Mouse (Mus musculus): ENCODE measurements around the gene Farsa.
"Not testable (repeated sequence)": the region's sequence is repeated elsewhere in the genome, so short reads cannot be mapped to it uniquely, and the experiment has no call there.

Farsa gene

DNA sequence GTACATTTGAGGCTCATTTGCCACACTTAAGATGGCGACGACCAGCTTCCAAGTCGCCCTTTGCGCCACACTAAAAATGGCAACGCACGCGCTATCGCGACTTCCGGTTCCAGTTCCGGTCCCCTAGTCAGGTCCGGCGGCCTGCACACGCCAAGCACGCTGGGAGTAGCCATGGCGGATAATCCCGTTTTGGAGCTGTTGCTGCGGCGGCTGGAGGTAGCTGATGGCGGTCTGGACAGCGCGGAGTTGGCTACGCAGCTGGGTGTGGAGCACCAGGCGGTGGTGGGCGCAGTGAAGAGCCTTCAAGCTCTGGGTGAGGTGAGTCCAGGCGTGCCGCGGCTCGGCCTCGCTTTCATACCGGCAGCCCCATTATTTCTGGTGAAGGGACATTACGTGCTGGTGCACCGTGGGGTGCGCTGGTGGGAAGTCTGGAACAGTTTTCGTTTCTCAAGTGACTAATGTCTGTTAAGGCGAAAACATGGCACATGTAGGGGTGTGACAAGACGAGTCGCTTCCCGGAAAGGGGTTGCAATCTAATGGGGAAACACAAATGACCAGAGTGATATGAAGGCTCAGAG, at the start of gene Farsa:
Gene Farsa, plus strand, starts transcription at position 126 of the 578 bp plus-strand sequence.
- DNase-seq (ENCODE audit: low read depth, low spot score), result peak; percentile 99

DNA sequence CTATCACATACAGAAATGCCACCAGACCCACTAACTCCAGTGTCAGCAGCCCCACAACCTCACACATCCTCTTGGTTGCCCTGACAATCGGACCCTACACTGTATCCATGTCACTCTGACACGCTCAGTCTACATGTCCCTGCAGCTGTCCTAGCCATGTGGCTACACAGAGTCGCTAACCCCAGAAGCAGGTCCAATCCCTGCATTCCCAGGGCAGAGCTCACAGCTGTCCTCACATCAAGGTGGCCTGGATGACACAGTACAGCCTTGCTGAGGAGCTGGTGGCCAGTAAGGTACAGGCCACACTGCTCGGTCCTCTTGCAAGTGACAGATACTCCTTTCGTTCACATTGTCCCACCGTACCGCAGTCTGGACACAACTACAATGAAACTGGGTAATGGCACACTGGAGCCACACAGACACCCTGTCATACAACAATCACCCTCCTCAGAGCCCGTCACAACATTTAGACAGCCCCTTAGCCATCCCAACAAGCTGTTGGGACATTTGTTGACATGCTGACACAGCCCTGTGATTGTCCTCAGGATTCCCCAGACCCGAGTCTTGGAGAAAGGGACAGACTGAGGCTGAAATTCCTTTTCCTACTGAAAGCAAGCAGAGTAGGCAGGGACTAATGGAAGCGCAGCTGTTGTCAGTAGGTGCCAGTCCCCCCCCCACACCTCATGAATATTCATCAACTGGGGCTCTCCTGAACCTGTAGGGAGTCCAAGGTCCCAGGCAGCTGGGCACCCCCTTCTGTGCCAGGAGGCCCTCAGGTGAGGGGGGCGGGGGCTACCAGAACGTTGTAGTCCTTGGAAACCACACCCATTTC, 47.5 kb upstream of the Farsa start:
- no peak for DNase-seq (ENCODE audit: low read depth, low spot score)

DNA sequence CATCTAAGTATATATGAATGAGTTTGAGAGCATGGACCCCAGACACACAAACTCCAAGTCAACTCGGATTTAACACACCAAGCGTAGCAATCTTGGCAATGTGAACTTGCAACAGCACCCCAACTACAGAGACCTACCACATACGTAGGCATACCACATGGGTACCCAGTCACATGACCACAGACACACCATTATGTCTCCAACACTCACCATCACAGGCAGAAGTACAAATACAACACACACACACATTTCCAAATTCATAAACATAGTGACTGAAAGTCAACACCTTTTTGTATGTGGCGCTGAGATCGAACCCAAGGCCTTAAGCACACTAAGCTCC, 46.9 kb upstream of the Farsa start:
- DNase-seq (ENCODE audit: low read depth, low spot score), result no peak

DNA sequence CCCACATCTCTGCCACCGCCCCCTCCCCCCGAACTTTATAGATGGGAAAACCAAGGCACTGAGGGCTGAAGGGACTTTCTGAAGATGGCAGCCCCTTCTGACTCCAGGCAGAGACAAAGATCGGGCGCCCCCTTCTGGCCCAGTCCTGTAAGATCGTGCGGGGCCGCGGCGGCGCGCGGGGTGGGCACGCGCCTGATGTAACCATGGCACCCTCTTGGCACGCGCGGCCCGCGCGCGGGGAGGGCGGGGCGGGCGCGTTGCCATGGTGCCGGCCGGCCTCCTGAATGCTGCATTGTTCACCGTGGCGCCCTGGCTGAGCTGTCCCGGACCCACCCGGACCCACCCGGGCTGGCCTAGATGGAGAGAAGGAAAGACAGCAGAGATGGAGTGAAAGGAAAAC, 45.9 kb upstream of the Farsa start:
- DNase-seq (ENCODE audit: low read depth, low spot score), result peak; percentile 93

DNA sequence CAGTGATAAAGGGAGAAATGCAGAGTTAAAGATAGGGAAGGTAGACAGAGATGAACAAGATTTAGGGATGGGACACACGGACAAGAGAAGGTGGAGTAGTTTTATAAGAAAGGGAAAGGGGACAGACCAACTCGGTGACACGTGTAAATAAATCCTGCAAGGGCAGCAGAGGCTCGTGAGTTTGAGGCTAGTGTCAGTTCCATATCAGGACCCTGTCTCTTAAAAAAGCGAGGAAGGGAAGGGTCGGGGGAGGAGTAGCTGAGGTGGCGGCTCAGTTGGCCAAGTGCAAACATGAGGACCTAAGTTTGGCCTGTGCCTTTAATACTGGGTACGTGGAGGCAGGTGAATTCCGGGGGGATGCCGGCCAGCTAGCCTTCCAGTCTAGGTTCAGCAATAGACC, 45.5 kb upstream of the Farsa start:
- DNase-seq (ENCODE audit: low read depth, low spot score), result no peak

DNA sequence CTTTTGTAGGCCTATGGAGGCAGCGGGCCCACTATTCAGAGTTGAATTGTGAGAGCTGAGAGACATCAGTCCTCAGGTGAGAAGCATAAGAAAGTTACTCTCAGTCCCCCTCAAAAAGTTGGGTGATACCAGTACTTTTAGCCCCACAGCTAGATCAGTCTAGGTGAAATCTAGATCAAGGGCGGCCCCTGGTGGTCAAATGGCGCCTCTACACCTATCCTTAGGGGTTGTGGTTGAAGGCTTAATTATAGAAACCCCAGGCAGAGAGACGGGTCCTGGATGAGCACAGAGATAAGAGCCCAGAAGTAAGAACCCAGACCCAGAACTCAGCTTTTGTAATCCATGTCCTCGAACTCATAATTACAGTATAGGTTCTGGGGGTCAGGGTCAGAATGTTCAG, 43.7 kb upstream of the Farsa start:
- peak; percentile 85 for DNase-seq (ENCODE audit: low read depth, low spot score)

DNA sequence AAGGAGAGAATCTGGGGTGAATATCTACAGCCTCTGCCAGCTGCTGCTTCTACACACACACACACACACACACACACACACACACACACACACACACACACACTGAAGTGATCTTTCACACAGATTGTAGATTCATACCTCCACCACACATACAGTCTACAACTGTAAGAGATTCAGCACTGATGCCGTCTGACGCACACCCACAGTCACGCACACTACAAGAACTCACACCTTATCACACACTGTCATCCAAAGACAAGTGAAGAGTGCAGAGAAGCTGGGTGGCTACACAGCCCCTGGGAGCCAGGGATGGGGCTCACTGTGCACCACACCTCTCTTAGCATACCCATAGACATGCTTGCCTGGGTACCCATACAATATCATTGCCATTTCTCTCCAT, 43.0 kb upstream of the Farsa start:
- peak; percentile 56 for DNase-seq (ENCODE audit: low read depth, low spot score)

DNA sequence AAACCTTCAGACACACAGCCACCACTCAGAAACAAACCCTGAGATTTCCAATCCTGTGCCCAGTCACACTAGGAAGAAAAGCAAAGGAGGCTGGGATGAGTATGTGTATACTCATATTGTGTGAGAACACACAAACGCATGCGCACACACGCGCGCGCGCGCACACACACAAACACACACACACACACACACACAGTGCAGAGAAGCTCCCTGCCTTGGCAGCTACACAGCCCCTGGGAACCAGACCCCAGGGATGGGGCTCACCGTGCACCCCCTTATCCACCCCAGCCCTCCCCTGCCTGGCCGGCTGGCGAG, 42.6 kb upstream of the Farsa start:
- DNase-seq (ENCODE audit: low read depth, low spot score), result no peak

DNA sequence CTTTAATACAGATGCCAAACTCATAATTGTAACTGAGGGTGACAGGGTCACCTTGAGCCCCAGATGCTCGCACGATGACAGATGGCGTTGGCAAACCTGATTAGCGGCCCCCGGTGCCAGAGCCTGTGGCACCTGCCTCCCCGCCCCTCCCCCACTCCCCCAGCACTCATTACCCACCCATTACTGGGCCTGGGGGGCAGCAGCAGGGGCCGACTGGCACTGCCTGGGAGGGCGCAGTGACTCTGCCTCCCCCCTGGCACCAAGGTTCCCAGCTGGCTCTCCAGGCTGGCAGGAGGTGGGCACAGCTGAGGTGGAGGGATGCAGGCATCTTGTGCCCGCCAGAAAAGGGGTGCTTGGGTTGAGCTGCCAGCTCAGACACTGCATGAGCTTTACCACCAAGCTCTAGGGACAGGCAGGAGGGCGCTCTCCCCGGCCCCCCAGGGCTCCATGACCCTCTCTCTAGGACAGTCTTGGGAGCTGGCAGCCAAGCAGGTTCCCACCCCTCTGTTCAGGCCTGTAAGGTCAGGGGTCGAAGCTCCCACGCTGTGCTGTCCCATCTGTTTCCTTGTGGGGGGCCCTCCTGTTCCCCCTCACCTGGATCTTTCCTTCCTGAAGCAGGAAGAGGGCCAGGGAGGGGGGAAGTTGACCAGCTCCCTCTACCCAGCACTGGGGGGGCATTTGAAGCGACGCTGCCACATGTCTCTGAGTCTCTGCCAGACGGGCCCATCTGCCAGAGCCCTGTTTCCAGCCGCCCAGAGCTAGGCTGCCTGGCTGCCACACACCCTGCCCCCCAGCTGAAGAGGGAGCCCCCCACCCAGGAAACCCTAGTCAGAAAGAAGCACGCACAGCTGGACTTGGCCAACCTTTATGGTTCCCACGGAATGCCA, 42.0 kb upstream of the Farsa start:
- peak; percentile 67 for DNase-seq (ENCODE audit: low read depth, low spot score)

DNA sequence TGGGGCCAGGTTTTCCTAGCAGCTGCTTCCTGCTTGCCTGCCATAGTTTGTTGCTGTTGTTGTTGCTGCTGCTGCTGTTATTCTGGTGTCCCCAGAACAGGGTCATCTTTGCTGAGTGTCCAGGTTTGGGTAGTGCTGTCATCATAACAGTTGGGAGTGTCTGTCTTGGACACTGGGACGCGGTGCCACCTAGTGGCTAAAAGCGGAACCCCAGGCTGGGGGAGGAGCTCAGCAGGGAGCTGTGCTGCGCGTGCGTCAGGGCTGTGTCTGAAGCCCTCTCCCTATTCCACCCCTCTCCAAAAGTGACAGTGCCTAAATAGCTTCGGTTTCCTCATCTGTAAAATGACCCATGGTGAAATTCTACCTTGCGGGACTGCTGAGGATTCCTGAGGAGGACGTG, 41.2 kb upstream of the Farsa start:
- peak; percentile 95 for DNase-seq (ENCODE audit: low read depth, low spot score)

DNA sequence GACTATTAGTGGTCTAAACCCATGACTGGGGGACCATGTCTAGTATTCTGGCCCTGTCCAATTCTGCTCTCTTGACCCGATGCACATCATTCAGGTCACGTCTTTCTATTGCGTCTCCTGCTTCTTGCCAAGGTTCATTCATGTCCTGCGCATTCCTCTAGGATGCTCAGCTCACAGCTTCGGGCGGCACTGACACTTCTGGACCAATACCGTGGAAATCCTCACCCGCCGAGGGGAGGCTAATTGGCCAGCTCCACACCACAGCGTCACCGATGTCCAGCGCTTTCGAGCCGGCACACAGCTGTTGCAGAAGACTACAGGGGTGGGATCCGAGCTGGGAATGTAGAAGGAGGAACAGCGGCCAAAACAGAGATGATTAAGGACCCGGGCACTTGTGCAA, 40.7 kb upstream of the Farsa start:
- DNase-seq (ENCODE audit: low read depth, low spot score), result no peak

DNA sequence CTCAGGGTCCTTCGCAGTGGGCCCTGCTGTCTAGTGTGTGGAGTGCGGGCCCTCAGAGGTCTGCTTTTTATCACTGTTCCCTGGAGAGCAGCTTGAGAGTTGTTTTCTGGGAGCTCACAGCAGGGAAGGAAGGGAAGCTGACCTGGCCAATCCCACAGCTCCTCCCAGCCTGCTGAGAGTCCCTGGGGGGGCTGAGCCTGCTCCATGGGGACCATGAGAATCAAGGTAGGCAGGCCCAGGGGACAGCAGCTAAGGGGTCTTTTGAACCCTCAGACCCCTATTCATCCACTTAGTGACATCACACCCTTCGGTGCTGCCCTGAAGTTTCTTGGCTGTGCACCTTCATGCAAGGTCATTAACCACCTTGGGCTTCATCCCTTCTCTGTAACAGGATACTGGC, 34.1 kb upstream of the Farsa start, which contains the start of gene Dand5:
Gene Dand5, minus strand, starts transcription at position 101 of the 400 bp plus-strand sequence.
- no peak for DNase-seq (ENCODE audit: low read depth, low spot score)

DNA sequence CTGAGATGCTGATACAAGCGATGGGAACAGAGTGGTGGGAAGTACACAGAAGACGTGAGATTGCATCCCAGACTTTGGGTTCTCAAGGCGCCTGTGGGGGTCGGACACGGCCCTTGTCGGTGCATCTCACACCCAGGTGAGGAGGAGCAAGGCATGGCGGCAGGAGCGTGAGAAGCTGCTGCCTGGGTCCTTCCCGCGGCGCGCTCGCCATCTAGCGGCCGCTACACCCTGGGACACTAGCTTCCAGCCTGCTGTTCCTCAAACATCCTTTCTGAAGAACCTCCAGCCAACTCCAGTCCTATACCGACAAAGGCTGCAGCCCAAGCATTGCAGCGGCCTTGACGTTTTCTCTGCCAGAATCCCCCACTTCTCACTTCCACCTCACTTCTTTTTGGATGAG, 33.1 kb upstream of the Farsa start:
- peak; percentile 91 for DNase-seq (ENCODE audit: low read depth, low spot score)

DNA sequence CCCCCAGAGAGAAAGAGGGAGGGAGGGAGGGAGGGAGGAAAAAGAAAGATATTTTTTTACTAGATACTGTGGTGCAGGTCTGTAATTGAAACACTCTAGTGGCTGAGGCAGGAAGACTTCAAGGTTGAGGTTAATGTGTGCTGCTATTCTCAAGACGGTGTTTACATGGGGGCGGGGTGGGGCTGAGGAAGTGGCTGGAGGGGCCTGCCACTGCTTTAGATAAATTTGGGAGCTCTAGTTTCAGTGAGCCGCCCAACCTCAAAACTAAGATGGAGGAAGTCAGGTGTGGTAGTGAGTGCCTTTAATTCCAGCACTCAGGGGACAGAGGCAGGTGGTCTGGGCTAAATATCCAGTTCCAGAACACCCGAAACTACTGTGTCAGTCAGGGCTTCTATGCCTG, 31.2 kb upstream of the Farsa start:
- no peak for DNase-seq (ENCODE audit: low read depth, low spot score)

DNA sequence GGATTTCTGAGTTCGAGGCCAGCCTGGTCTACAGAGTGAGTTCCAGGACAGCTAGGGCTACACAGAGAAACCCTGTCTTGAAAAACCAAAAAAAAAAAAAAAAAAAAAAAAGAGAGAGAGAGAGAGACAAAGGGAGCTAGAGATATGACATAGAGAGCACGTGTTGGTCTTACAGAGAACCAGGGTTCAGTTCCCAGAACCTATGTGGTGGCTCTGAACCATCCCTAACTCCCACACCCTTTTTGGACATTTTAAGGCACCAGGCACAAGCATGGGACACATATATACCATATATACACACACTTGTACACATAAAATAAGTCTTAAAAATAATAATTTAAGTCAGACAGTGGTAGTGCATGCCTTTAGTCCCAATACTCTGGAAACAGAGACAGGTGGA, 30.3 kb upstream of the Farsa start:
- not testable (repeated sequence) for DNase-seq (ENCODE audit: low read depth, low spot score)

DNA sequence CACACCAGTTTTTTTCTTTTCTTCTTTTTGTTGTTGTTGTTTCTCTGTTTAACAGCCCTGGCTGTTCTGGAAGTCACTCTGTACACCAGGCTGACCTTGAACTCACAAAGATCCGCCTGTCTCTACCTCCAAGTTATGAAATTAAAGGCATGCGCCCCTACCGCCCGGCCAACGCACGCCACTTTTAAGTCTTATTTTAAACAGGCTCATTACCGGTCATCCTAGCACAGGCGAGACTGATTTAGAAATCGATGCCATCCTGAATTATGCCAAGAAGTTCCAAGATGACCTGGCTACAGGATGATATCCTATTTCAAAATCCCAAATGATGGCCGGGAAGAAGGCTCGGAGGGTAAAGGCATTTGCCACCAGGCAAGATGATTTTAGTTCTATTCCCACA, 25.3 kb upstream of the Farsa start, which contains the start of gene Gadd45gip1:
Gene Gadd45gip1, plus strand, starts transcription at position 33 of the 400 bp plus-strand sequence.
- peak; percentile 59 for DNase-seq (ENCODE audit: low read depth, low spot score)

DNA sequence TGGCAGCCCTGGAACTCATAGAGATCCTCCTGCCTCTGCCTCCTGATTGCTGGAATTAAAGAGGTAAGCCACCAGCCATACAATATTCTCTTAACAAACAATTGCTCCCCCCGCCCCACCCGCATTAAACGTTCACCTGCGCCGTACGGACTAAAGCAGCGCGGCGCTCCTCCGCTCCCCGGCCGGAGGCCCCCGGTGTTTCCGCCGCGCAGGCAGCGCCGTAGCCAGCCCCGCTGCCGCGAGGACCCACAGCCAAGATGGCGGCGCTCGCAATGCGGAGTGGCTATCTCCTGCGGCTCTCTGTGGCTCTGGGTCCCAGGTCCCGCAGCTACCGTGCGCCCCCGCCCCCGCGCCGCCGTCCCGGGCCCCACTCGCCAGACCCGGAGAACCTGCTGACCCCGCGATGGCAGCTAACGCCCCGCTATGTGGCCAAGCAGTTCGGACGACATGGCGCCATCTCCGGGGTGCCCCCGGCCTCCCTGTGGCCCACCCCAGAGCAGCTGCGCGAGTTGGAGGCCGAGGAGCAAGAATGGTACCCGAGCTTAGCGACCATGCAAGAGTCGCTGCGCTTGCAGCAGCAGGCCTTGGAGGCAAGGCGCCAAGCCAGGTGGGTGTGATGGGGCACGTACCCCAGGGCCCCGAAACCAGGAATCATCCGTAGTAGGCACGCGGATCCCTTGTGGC, 24.6 kb upstream of the Farsa start:
- DNase-seq (ENCODE audit: low read depth, low spot score), result peak; percentile 91

DNA sequence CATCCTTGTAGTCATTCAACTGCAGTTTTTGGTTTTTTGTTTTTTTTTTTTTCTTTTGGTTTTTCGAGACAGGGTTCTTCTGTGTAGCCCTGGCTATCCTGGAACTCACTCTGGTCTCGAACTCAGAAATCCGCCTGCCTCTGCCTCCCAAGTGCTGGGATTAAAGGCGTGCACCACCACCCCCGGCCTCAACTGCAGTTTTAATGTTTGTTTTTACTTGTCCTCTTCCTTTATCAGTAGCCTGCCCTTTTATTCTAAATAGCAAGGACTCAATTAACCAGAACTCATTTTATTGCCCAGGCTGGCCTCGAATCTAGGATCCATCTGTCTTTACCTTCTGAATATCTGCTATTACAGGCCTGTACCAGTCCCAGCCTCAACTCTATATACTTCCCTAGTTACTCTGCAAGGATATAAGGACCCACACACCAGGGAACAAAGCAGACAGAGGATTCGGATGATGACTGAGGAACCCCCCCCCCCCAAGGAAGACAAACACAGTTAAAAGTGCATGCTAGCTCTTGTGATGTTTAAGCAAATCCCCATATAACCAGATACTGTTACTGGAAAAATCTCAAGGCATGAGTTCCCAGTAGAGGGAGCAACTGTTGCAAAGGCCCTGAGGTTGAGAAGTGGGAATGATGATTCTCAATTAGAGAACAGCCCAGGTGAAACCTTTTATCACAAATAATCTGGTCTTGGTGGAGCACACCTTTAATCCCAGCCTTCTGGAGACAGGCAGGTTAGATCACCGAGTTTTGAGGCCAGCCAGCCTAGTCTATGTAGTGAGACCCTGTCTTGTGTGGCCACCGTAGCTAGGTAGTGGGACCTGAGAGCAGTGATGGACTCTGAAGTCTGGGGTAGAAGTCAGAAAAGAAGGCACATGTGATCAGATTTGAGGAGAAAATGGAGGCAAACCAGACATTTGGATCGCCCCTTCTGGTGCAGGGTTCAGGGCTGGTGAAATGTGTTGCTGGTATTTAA, 23.7 kb upstream of the Farsa start:
- no peak for DNase-seq (ENCODE audit: low read depth, low spot score)

DNA sequence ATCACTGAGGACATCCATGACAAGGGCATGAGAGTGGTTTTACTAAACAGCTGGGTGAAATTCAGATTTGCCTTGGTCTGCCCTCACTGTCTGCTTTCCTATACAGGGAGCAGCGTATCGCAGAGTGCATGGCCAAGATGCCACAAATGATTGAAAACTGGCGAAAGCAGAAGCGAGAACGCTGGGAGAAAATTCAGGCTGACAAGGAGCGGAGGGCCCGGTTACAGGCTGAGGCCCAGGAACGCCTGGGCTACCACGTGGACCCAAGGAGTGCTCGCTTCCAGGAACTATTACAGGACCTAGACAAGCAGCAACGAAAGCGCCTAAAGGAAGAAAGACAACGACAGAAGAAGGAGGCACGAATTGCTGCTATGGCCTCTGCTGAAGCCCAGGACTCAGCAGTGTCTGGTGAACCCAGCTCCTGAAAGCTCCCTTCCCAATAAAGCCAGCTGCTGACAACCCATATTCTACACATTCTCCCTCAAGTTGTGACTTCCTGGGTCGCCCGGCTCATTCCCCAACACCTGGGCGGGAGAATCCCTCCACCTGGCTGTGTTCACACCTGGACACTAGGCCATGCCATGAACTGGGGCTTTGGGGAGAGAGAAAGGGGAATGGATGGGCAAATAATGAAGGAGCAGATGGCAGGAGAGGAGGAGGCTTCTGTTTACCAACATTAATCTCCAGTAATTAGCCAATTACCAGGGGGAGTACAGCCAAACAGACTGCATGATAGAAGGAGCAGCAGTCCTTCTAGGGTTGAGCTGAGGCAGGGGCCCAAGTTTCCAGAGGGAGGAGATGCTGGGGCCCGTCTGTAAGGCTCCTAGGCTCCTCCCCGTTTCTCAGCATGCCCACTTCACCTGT, 22.6 kb upstream of the Farsa start:
- peak; percentile 46 for DNase-seq (ENCODE audit: low read depth, low spot score)
